Mouse (Mus musculus): ENCODE results near the gene Sccpdh.

- no peak for TF ChIP-seq CTCF (IDR thresholded peaks at IDR 0.05; ENCODE audit: low read depth)
- no peak for TF ChIP-seq EP300 (IDR thresholded peaks at IDR 0.05; ENCODE audit: low read depth)
These were observed 40.2 kb upstream of the Sccpdh start for GRCm38 (mm10) chr1:179627855-179628254.

Measured in heart, postnatal 0 days (tissue).